Mouse (Mus musculus): ENCODE measurements around the gene Hist2h2ab. TPM values are rescaled to one million over a fixed set of nuclear protein-coding genes. Genes with fewer than 3 reads are reported as not detected.
"Not testable (repeated sequence)": the region's sequence is repeated elsewhere in the genome, so short reads cannot be mapped to it uniquely, and the experiment has no call there.

Gene Hist2h2ab
- total RNA-seq, 2 experiments from 2014 or later, result 9.4 to 10.4 TPM

DNA sequence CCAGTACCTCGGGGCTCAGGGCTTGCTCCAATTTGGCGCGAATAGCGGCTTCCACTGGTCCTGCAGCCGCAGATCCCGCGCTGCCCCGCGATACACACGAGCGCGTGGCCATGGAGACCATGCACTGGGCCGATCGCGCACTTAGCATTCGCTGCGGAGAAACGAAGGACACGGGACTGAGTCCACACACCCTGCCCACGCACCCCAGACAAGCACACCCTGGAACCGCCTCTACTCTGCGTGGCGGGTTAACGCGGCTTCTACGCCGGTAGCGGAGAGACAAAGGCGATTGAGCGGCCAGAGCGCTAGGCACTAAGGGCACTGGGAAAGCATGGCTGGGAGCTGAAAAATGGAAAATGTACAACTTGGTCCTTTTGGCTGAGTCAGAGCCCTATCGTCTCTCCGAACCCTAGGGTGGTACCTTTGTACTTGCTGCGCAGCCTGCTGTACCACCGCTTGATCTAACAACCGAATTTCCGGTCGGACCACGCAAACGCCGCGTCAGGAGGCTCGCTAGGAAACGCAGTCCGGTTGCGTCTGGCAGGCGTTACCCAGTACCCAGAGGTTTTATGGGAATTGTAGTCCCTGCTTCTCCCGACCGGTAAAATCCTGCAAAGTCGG, 22.4 kb upstream of the Hist2h2ab start:
- DNase-seq (ENCODE audit: low spot score in 2 of 2), result peak; percentile 89 to 95

DNA sequence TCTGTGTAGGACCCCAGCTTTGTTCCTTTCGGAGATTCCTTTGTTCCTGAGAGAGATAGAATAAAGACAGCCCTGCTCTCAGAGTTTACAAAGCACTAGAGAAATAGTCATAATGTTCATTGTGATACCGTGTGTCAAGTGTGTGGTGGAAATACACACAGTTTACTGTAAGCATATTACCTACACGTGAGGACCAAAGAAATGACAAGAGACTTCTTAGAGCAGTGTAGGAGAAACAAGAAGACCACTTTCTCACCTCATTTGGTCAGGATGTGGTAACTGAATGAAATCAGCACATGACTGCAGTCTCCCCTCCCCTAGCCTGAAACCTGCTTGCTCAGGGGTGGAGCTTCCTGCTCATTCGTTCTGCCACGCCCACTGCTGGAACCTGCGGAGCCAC, 21.5 kb upstream of the Hist2h2ab start:
- no peak for DNase-seq (ENCODE audit: low spot score in 2 of 2)

- not testable (repeated sequence) for DNase-seq (ENCODE audit: low spot score in 2 of 2)
These were observed 20.9 kb upstream of the Hist2h2ab start for GRCm38 (mm10) chr3:96198601-96199251.

DNA sequence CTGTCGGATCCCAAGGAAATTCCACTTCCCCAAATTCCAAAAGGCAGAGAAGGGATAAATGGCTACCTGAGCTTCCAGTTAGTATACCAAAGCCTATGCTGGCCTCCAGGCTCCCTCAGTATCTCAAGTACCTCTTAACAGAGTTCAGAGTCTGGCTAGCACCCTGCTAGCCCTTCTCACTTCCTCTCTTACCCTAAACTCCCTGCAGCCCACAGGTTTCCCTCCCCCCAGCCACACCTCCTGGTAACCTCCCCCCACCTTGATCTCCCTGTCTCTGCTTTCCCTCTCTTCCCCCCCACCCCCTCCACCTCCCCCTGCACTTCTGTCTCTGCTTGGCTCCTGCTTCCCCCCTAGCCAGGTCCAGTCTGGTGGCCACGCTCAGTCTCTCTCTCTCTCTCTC, 19.9 kb upstream of the Hist2h2ab start:
- no peak for DNase-seq (ENCODE audit: low spot score in 2 of 2)

- no peak for DNase-seq (ENCODE audit: low spot score in 2 of 2)
These were observed 11.8 kb upstream of the Hist2h2ab start for GRCm38 (mm10) chr3:96207819-96208218.

DNA sequence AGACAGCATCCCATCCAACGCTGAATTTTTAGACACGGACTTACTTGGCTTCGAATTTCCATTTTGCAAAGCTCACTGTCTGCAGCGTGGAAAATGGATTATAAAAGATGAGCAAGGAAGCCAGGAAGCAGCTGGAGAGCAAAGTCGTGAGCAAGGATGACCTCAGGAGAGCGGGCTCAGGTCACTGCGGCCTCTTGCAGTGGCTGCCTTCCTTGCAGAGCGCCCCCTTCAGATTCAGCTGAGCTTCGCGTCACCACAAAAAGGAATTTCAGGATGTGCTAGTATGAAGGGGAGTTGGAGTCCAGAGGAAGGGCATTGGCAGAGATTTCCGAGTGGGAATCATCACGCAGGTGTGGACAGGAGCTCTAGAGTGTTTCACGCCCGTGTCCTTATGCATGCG, 10.4 kb upstream of the Hist2h2ab start:
- no peak for DNase-seq (ENCODE audit: low spot score in 2 of 2)

- no peak for DNase-seq (ENCODE audit: low spot score in 2 of 2)
These were observed 449 bp upstream of the Hist2h2ab start for GRCm38 (mm10) chr3:96219191-96219641.

DNA sequence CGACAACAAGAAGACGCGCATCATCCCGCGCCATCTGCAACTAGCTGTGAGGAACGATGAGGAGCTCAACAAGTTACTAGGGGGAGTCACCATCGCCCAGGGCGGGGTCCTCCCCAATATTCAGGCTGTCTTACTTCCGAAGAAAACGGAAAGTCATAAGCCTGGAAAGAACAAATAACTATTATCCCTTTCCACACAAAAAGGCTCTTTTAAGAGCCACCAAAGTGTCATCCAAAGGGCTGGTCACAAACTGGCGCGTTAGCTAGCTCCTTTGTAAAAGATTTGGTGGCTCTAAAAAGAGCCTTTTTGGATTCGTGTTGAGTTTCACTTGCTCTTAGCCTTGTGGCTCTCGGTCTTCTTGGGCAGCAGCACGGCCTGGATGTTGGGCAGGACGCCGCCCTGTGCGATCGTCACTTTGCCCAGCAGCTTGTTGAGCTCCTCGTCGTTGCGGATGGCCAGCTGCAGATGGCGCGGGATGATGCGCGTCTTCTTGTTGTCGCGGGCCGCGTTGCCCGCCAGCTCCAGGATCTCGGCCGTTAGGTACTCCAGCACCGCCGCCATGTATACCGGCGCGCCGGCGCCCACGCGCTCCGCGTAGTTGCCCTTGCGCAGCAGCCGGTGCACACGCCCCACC, 583 bp downstream of the Hist2h2ab start:
- DNase-seq (ENCODE audit: low spot score in 2 of 2), result not testable (repeated sequence)

DNA sequence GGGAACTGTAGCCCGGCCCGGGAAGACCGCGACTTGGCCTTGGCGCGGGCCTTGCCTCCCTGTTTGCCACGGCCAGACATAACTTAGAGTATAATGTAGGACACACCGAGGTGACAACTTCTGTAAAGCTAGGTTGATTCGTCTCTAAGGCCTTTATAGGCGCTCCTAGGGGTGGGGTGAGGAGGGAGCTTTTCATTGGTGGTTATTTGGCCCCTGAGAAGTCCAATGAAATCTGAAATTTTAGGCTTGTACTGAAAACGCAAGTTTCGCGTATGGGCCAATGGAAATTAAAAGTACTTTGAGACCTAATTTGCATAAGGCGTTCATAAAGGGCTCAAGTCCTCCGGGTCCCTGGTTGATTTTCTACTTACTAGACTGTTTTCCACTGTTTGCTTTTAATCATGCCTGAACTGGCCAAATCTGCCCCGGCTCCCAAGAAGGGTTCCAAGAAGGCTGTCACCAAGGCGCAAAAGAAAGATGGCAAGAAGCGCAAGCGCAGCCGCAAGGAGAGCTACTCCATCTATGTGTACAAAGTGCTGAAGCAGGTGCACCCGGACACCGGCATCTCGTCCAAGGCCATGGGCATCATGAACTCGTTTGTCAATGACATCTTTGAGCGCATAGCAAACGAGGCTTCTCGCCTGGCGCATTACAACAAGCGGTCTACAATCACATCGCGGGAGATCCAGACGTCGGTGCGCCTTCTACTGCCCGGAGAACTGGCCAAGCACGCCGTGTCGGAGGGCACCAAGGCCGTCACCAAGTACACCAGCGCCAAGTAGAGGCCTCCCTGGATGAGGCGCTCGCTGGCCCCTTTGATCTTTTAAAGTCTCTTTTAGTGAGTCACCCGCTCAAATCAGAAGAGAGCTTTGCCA, 1.3 kb downstream of the Hist2h2ab start, which contains the start of the genes Hist2h2ac and Hist2h2be:
Hist2h2ac (minus strand) TSS at position 116 of the 875 bp plus-strand sequence.
Hist2h2be (plus strand) TSS at position 355 of the 875 bp plus-strand sequence.
- peak; percentile 84 to 94 for DNase-seq (ENCODE audit: low spot score in 2 of 2)

DNA sequence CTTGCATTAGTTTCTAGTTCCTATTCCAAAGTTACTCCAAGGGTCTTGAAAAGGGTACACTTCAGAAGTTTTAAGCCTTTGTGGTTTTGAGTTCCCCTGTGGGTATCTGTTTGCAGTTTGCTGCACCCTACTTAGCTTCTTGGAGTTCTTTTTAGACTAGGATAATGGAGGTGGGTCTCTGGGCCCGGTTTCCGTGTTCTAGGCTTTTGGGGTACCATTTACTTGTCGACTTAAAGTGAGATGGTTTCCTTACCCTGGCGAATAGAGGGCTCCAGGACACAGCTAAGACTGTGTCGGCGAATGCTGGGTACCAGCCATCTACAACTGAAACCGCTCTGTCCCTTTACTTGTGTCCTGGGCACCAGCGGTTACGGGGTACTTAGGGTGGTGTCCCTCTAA, 2.0 kb downstream of the Hist2h2ab start:
- no peak for DNase-seq (ENCODE audit: low spot score in 2 of 2)

- DNase-seq (ENCODE audit: low spot score in 2 of 2), result peak in 1 of 2 experiments; percentile 49
These were observed 3.1 kb downstream of the Hist2h2ab start for GRCm38 (mm10) chr3:96222774-96223173.

DNA sequence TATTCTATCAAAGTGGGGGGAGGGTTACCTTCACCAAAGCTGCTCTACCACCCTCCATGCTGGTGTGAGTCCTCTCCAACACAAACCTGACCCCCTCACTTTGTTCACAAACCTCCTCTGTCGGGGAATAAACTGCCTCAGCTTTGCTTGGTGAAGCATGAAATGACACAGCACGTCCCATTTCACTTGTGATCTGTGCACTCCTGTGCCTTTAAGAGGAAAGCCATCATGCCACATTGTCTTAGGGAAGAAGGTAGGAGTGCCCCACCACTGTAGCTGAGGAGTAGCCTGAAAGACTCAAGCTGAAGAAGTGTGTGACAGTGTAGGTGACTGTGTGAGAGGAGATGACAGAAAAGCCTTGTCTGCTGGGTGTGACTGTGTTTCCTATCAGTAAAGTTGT, 5.8 kb downstream of the Hist2h2ab start:
- DNase-seq (ENCODE audit: low spot score in 2 of 2), result no peak

- DNase-seq (ENCODE audit: low spot score in 2 of 2), result no peak
These were observed 7.3 kb downstream of the Hist2h2ab start for GRCm38 (mm10) chr3:96226695-96227648.

DNA sequence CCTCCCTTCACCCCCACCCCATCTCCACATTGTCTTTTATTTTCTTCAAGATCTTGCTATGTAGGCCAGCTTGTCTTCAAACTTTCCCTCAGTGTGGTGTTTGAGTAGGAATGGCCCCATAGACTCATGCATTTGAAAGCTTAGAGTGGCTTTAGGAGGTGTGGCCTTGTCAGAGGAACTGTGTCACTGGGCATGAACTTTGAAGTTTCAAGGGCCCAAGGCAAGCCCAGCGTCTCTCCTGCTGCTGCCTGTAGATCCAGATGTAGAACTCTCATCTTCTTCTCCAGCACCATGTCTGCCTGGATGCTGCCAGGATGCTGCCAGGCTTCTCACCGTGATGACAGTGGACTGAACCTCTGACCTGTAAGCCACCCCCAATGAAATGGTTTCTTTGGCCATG, 9.2 kb downstream of the Hist2h2ab start:
- DNase-seq (ENCODE audit: low spot score in 2 of 2), result no peak

DNA sequence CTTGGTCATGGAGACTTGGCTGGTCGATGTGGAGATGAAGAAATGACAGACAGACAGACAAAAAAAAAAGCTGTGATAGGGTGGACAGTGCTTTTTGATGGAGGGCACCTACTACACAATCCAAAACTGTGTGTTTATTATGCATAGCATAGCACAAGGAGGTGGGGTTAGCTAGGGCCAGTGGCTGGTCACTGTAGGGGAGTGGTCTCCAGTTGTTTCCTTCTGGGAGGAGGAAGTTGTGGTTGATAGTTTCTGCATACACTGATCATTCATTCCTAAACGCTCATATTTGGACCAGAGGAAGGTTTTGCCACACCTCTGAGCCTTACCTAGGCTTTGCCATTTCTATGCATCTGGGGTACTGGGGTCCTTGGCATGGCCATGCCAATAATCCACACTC, 10.7 kb downstream of the Hist2h2ab start:
- DNase-seq (ENCODE audit: low spot score in 2 of 2), result no peak

- DNase-seq (ENCODE audit: low spot score in 2 of 2), result no peak
These were observed 11.5 kb downstream of the Hist2h2ab start for GRCm38 (mm10) chr3:96230910-96231757.

DNA sequence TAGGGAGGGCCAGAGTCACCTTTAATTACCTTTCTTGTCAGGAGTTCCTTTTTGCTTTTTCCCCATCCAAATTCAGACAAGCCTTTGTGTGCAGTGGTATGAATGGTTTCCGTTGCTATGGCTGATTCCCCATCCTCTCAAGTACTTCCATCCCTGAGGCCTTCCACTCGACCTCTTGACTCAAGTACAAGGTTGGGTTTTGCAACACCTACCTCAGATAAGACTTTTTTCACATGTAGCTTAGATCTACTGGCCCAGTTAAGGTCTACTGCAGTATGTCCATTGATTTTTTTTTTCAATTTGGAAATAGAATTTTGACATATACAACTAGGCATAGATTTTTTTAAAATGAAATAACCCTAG, 12.1 kb downstream of the Hist2h2ab start:
- no peak for DNase-seq (ENCODE audit: low spot score in 2 of 2)

- DNase-seq (ENCODE audit: low spot score in 2 of 2), result no peak
These were observed 15.2 kb downstream of the Hist2h2ab start for GRCm38 (mm10) chr3:96234914-96235313.

- DNase-seq (ENCODE audit: low spot score in 2 of 2), result no peak
These were observed 16.2 kb downstream of the Hist2h2ab start for GRCm38 (mm10) chr3:96235836-96236235.
